In the genomic region with DNA sequence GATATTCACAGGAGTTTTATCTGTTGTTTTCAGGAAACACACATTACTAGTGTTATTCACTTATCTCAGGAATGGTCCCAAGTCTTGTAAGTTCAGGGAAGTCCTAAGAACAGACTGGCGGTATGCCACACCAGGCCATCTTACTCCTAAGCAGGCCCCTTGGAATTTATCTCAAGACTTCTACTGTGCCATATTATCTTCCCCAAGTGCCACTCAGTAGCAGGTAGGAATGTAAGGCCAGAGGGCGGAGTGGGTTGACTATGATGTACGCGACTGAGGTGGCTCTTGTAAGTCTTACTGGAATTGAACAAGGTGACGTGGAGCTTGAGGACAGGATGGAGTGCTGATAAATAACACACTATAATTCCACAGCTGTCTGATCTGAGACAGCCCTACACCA, we compare ENCODE assay signal across 20 mouse cellular contexts.
DNase-seq lines count a peak whose midpoint lies in the region; ATAC-seq and TF ChIP-seq lines count a peak whose summit lies in the region.
"Had no signal": no experiment of that assay in that cellular context is flagged by ENCODE, and none has a peak within 500 bp of the region (broad histone marks: within the 10 kb centered on the region; RNA-seq: fewer than 3 reads in every experiment).

No protein-coding gene starts in this region.

- no peaks in the 10 kb centered on the region for H3K9me3 ChIP-seq in lung, embryonic 14.5 days (ENCODE audit: low read depth, low read length)
- H3K9me3 ChIP-seq in lung, embryonic 16.5 days (ENCODE audit: control insufficient read depth, low read length): no peaks in the 10 kb centered on the region
- no peaks in the 10 kb centered on the region for H3K9me3 ChIP-seq in hindbrain, embryonic 16.5 days (ENCODE audit: control insufficient read depth, low read length)
- H3K9me3 ChIP-seq: embryonic facial prominence, embryonic 10.5 days; embryonic facial prominence, embryonic 12.5 days had no signal

- peak; percentile 60; the same call in 1 of the 2 replicates for ATAC-seq in lung, embryonic 14.5 days (ENCODE audit: insufficient read depth)
- peak; percentile 88 for ATAC-seq in lung, embryonic 16.5 days (ENCODE audit: low read depth)
- no peak for ATAC-seq in hindbrain, embryonic 16.5 days
- ATAC-seq: forebrain, embryonic 14.5 days; forebrain, embryonic 16.5 days had no signal

- no peaks in the 10 kb centered on the region for H3K4me1 ChIP-seq in lung, embryonic 14.5 days (ENCODE audit: insufficient read depth)
- no peaks in the 10 kb centered on the region; the same call in 1 of the 2 replicates for H3K4me1 ChIP-seq in lung, embryonic 16.5 days (replicated peaks; ENCODE audit: control insufficient read depth, insufficient read depth, low read length)
- H3K4me1 ChIP-seq in hindbrain, embryonic 16.5 days (ENCODE audit: control insufficient read depth, insufficient read depth, low read depth, low read length): no peaks in the 10 kb centered on the region
- H3K4me1 ChIP-seq: embryonic facial prominence, embryonic 10.5 days had no signal

- H3K27ac ChIP-seq in lung, embryonic 14.5 days (ENCODE audit: low read depth): no peak overlapping the region
- no peak overlapping the region for H3K27ac ChIP-seq in lung, embryonic 16.5 days (ENCODE audit: low read length)
- no peak overlapping the region for H3K27ac ChIP-seq in hindbrain, embryonic 16.5 days (ENCODE audit: low read depth, low read length)
- H3K27ac ChIP-seq: embryonic facial prominence, embryonic 10.5 days; embryonic facial prominence, embryonic 12.5 days had no signal

- H3K36me3 ChIP-seq in lung, embryonic 14.5 days (ENCODE audit: insufficient read depth): no peaks in the 10 kb centered on the region
- no peaks in the 10 kb centered on the region for H3K36me3 ChIP-seq in lung, embryonic 16.5 days (ENCODE audit: control insufficient read depth, insufficient read depth, low read length)
- no peaks in the 10 kb centered on the region for H3K36me3 ChIP-seq in hindbrain, embryonic 16.5 days (ENCODE audit: control insufficient read depth, insufficient read depth, low read length)
- H3K36me3 ChIP-seq: embryonic facial prominence, embryonic 10.5 days; embryonic facial prominence, embryonic 12.5 days had no signal

- H3K27me3 ChIP-seq in lung, embryonic 14.5 days (ENCODE audit: insufficient read depth, low read length): no peaks in the 10 kb centered on the region
- no peaks in the 10 kb centered on the region for H3K27me3 ChIP-seq in lung, embryonic 16.5 days (ENCODE audit: control insufficient read depth, insufficient read depth, low read depth, low read length)
- no peaks in the 10 kb centered on the region for H3K27me3 ChIP-seq in hindbrain, embryonic 16.5 days (replicated peaks; ENCODE audit: control insufficient read depth, insufficient read depth, low read length)
- H3K27me3 ChIP-seq: embryonic facial prominence, embryonic 12.5 days had no signal

- 63% methylated on average over 5 of the region's 5 CpGs for WGBS in lung, embryonic 14.5 days
- WGBS in lung, embryonic 16.5 days: 61% methylated on average over 5 of the region's 5 CpGs
- WGBS in hindbrain, embryonic 16.5 days: 91% methylated on average over 5 of the region's 5 CpGs

- no peak overlapping the region for H3K4me2 ChIP-seq in lung, embryonic 14.5 days
- H3K4me2 ChIP-seq in lung, embryonic 16.5 days (ENCODE audit: low read depth, low read length): no peak overlapping the region
- no peak overlapping the region for H3K4me2 ChIP-seq in hindbrain, embryonic 16.5 days (ENCODE audit: low read length)
- H3K4me2 ChIP-seq: embryonic facial prominence, embryonic 12.5 days had no signal

- peak; percentile 49 for DNase-seq in lung, embryonic 14.5 days
- no peak for DNase-seq in lung, postnatal 10 days
- DNase-seq in lung, postnatal 14 days: no peak
- peak; percentile 21 for DNase-seq in lung, postnatal 25 days (ENCODE audit: low spot score)
- DNase-seq in lung, postnatal 4 days: peak; percentile 19 to 43
- no peak for DNase-seq in thymus, adult 18-20 months
- DNase-seq: adrenal gland, adult 2 months; adrenal gland, postnatal 10 days; adrenal gland, postnatal 25 days; cerebellum, adult 11-12 months; cerebellum, adult 2 months; cerebellum, adult 9-10 months; cerebellum, postnatal 10 days; cerebellum, postnatal 25 days had no signal

- no peak for TF ChIP-seq CTCF in lung, embryonic 14.5 days (IDR thresholded peaks at IDR 0.05; ENCODE audit: low read depth)

- no peak overlapping the region for H3K9ac ChIP-seq in lung, embryonic 14.5 days
- H3K9ac ChIP-seq in lung, embryonic 16.5 days (ENCODE audit: low read length): no peak overlapping the region
- H3K9ac ChIP-seq in hindbrain, embryonic 16.5 days (ENCODE audit: low read depth, low read length): no peak overlapping the region
- H3K9ac ChIP-seq: embryonic facial prominence, embryonic 12.5 days had no signal

- H3K4me3 ChIP-seq in lung, embryonic 14.5 days (ENCODE audit: low read depth, low read length): no peak overlapping the region
- H3K4me3 ChIP-seq in lung, embryonic 16.5 days (ENCODE audit: low read length): no peak overlapping the region
- no peak overlapping the region for H3K4me3 ChIP-seq in hindbrain, embryonic 16.5 days (ENCODE audit: low read length)
- H3K4me3 ChIP-seq: embryonic facial prominence, embryonic 10.5 days; embryonic facial prominence, embryonic 12.5 days had no signal

Comparison
In these comparisons a context has a peak if more than half of its experiments do, and no peak if none do; other contexts are left out.
1. DNase-seq: peak in lung, embryonic 14.5 days (single experiment), lung, postnatal 25 days (single experiment) and lung, postnatal 4 days (2 of 2); none in lung, postnatal 10 days (single experiment), lung, postnatal 14 days (single experiment) and thymus, adult 18-20 months (0 of 2).